8 mouse cellular contexts compared by ENCODE assay signal in the genomic region with DNA sequence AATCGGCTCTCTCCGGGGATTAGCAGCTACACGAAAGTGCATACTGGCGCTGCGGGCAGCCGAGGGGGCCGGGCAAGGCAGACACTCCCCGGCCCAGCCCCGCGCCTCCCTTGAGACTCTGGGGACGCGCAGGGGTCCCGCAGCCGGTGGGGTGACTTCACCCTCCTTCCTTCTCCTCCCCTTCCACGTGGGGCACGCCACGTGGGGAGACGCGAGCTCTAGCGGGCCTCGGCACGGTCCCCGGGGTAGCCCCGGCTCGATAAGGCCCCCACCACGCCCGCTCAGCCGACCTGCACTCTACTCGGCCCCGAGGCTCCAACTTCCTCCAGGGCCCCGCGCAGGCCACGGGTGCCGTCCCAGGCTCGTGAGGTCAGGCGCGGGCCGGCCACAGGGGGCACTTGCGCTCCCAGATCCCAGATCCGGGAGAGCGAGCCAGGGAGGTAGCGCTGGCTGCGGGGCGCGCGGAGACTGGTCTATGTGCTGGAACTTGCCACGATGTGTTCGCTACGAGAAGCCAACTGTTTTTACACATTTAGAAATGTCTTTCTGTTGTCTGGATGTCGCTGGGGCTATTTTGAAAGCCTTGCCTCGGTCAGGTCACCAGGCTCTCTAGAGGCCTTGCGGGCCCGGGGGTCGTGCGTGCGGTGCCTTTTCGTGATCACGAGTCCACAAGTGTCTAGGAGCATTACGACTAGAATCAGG. TPM values are rescaled to one million over a fixed set of nuclear protein-coding genes. Genes with fewer than 3 reads are reported as not detected.
DNase-seq lines count a peak whose midpoint lies in the region; ATAC-seq and TF ChIP-seq lines count a peak whose summit lies in the region.

Ctbp2 (minus strand) TSS at position 356 of the 702 bp plus-strand sequence.

- H3K4me2 ChIP-seq in embryonic facial prominence, embryonic 14.5 days (ENCODE audit: low read depth, low read length) = peak within 1 kb of the TSS; percentile 95
- H3K4me2 ChIP-seq in limb, embryonic 14.5 days (replicated peaks; ENCODE audit: low read depth, low read length, severe bottlenecking) = peak within 1 kb of the TSS; percentile 96
- peak within 1 kb of the TSS; percentile 99 for H3K4me2 ChIP-seq in midbrain, embryonic 14.5 days (ENCODE audit: low read length)

- peak within 1 kb of the TSS; percentile 95 for H3K9ac ChIP-seq in embryonic facial prominence, embryonic 14.5 days (ENCODE audit: low read depth, low read length)
- H3K9ac ChIP-seq in limb, embryonic 14.5 days (ENCODE audit: low read depth, low read length, severe bottlenecking) = peak within 1 kb of the TSS; percentile 90
- peak within 1 kb of the TSS; percentile 96 for H3K9ac ChIP-seq in midbrain, embryonic 14.5 days (replicated peaks; ENCODE audit: low read length)

- TF ChIP-seq POLR2A in limb, embryonic 14.5 days (IDR thresholded peaks at IDR 0.05; ENCODE audit: borderline replicate concordance, extremely low read depth, insufficient read depth, insufficient read length) = no peak

- no peaks in the 10 kb centered on the region for H3K36me3 ChIP-seq in embryonic facial prominence, embryonic 14.5 days (ENCODE audit: control insufficient read depth, insufficient read depth, low read length)
- no peaks in the 10 kb centered on the region for H3K36me3 ChIP-seq in limb, embryonic 14.5 days (ENCODE audit: control insufficient read depth, insufficient read depth, low read length)
- no peaks in the 10 kb centered on the region for H3K36me3 ChIP-seq in midbrain, embryonic 14.5 days (ENCODE audit: control insufficient read depth, insufficient read depth, low read length)

- H3K9me3 ChIP-seq in embryonic facial prominence, embryonic 14.5 days (ENCODE audit: control insufficient read depth, low read length) = peaks cover 8% of the 10 kb centered on the region; the same call in 1 of the 2 replicates
- H3K9me3 ChIP-seq in limb, embryonic 14.5 days (ENCODE audit: control insufficient read depth, low read length) = no peaks in the 10 kb centered on the region
- no peaks in the 10 kb centered on the region for H3K9me3 ChIP-seq in midbrain, embryonic 14.5 days (ENCODE audit: control insufficient read depth, low read length)

- peaks cover 9% of the 10 kb centered on the region for H3K4me1 ChIP-seq in embryonic facial prominence, embryonic 14.5 days (ENCODE audit: control insufficient read depth, insufficient read depth, low read length)
- peaks cover 15% of the 10 kb centered on the region for H3K4me1 ChIP-seq in limb, embryonic 14.5 days (ENCODE audit: control insufficient read depth, insufficient read depth, low read length)
- H3K4me1 ChIP-seq in midbrain, embryonic 14.5 days (ENCODE audit: control insufficient read depth, insufficient read depth, low read length) = peaks cover 17% of the 10 kb centered on the region

- WGBS in embryonic facial prominence, embryonic 14.5 days = under 1% methylated on average over 44 of the region's 59 CpGs
- under 1% methylated on average over 54 of the region's 59 CpGs for WGBS in limb, embryonic 14.5 days
- under 1% methylated on average over 59 of the region's 59 CpGs for WGBS in midbrain, embryonic 14.5 days

- H3K27me3 ChIP-seq in embryonic facial prominence, embryonic 14.5 days (replicated peaks; ENCODE audit: control insufficient read depth, insufficient read depth, low read length) = no peaks in the 10 kb centered on the region; the same call in 1 of the 2 replicates
- 0 out of 2 replicates have a peak, but pooled peaks cover 7% of the 10 kb centered on the region for H3K27me3 ChIP-seq in limb, embryonic 14.5 days (ENCODE audit: control insufficient read depth, insufficient read depth, low read length)
- peaks cover 18% of the 10 kb centered on the region; the same call in 1 of the 2 replicates for H3K27me3 ChIP-seq in midbrain, embryonic 14.5 days (ENCODE audit: control insufficient read depth, insufficient read depth, low read length)

- peak; percentile 14 for DNase-seq in CD4-positive, CD25-positive, alpha-beta regulatory T cell, adult 2 months (ENCODE audit: low read depth, low spot score)
- peak; percentile 95 for DNase-seq in embryonic facial prominence, embryonic 14.5 days (ENCODE audit: low spot score)
- DNase-seq in heart, adult 9 months (ENCODE audit: low spot score in 2 of 2) = peak; percentile 86 to 89
- DNase-seq in kidney, adult 9 months = peak; percentile 84
- DNase-seq in limb, embryonic 14.5 days (ENCODE audit: low spot score) = peak; percentile 73
- peak; percentile 83 for DNase-seq in midbrain, embryonic 14.5 days
- peak; percentile 18 to 48 for DNase-seq in spleen, adult 18-20 months

- H3K27ac ChIP-seq in embryonic facial prominence, embryonic 14.5 days (replicated peaks; ENCODE audit: low read depth, low read length) = peak within 1 kb of the TSS; percentile 97
- peak within 1 kb of the TSS; percentile 94 for H3K27ac ChIP-seq in limb, embryonic 14.5 days (replicated peaks; ENCODE audit: low read depth, low read length)
- H3K27ac ChIP-seq in midbrain, embryonic 14.5 days (replicated peaks; ENCODE audit: low read depth, low read length) = peak within 1 kb of the TSS; percentile 98

- ATAC-seq in CD4-positive, CD25-positive, alpha-beta regulatory T cell, adult 4 months = no peak
- ATAC-seq in embryonic facial prominence, embryonic 14.5 days (ENCODE audit: low read depth) = peak; percentile 87
- ATAC-seq in limb, embryonic 14.5 days (ENCODE audit: low FRiP score, low read depth) = peak; percentile 78
- ATAC-seq in midbrain, embryonic 14.5 days (ENCODE audit: low FRiP score, low TSS enrichment) = peak; percentile 60

- H3K4me3 ChIP-seq in embryonic facial prominence, embryonic 14.5 days (ENCODE audit: low read depth, low read length) = peak within 1 kb of the TSS; percentile 93
- H3K4me3 ChIP-seq in limb, embryonic 14.5 days (replicated peaks; ENCODE audit: low read length) = peak within 1 kb of the TSS; percentile 84
- H3K4me3 ChIP-seq in midbrain, embryonic 14.5 days (replicated peaks; ENCODE audit: low read depth, low read length) = peak within 1 kb of the TSS; percentile 88

RNA-seq across cellular contexts. Expression of gene Ctbp2, which starts in this region (rescaled TPM):
- 1 to 10 TPM; 7.8 to 8.2 TPM for polyA plus RNA-seq in CD4-positive, CD25-positive, alpha-beta regulatory T cell, adult 4 months (2017; shearing (Covaris generic))
- 63.0 and 69.5 TPM in 2 replicates for polyA plus RNA-seq in embryonic facial prominence, embryonic 14.5 days (2014; fragmentation: Nextera tagmentation; extraction: Ambion mirVana)
- 77.7 and 79.8 TPM in 2 replicates for polyA plus RNA-seq in limb, embryonic 14.5 days (2012; rRNA removed)
- 59.2 and 67.8 TPM in 2 replicates for polyA plus RNA-seq in limb, embryonic 14.5 days (2014; fragmentation: Nextera tagmentation; extraction: Ambion mirVana)
- 59.2 and 75.2 TPM in 2 replicates for polyA plus RNA-seq in midbrain, embryonic 14.5 days (2014; fragmentation: Nextera tagmentation; extraction: Ambion mirVana)

Comparison
In these comparisons a context has a peak if more than half of its experiments do, and no peak if none do; other contexts are left out.
1. DNase-seq: peak in every context shown above with its lines; median percentile 95 in embryonic facial prominence, embryonic 14.5 days; 88 in heart, adult 9 months; 84 in kidney, adult 9 months; 83 in midbrain, embryonic 14.5 days; 73 in limb, embryonic 14.5 days; 33 in spleen, adult 18-20 months; 14 in CD4-positive, CD25-positive, alpha-beta regulatory T cell, adult 2 months.